Mouse (Mus musculus) hindbrain, postnatal 0 days (tissue): ENCODE data around the gene Wwp2. TPM values are rescaled to one million over a fixed set of nuclear protein-coding genes. Genes with fewer than 3 reads are reported as not detected.

Experiments
- ATAC-seq: fragments of 200-750 bp; cut with Nextera tagmentation; 2 replicates; pipeline ENCODE4 v1.8.0; 2017; ENCODE audit warnings: mild to moderate bottlenecking, moderate TSS enrichment, moderate library complexity
- DNase-seq: peaks from one replicate; pipeline ENCODE4 v3.0.0-alpha.2; 2015; ENCODE audit warnings: low spot score
- H3K27ac ChIP-seq: fragments of 300-500 bp; sonication (generic); 2 replicates; pipeline ENCODE4 v1.5.1; 2014; ENCODE audit warnings: mild to moderate bottlenecking
- H3K27me3 ChIP-seq: fragments of 300-500 bp; sonication (generic); 2 replicates; pipeline ENCODE4 v1.6.1; 2014; ENCODE audit warnings: low read length, mixed read lengths; ENCODE audit not compliant: insufficient read depth
- H3K36me3 ChIP-seq: fragments of 300-500 bp; sonication (generic); 2 replicates; pipeline ENCODE4 v1.6.1; 2014; ENCODE audit warnings: low read length, mixed read lengths; ENCODE audit not compliant: insufficient read depth
- H3K4me1 ChIP-seq: fragments of 300-500 bp; sonication (generic); 2 replicates; pipeline ENCODE4 v1.6.1; 2014; ENCODE audit warnings: antibody characterized with exemption, low read length, mixed read lengths; ENCODE audit not compliant: insufficient read depth
- H3K4me2 ChIP-seq: fragments of 300-500 bp; sonication (generic); 2 replicates; pipeline ENCODE4 v1.6.1; 2014; ENCODE audit warnings: low read depth, mild to moderate bottlenecking, low read length, moderate library complexity, mixed read lengths
- H3K4me3 ChIP-seq: fragments of 300-500 bp; sonication (generic); 2 replicates; pipeline ENCODE4 v1.5.1; 2014; ENCODE audit warnings: low read length
- H3K9ac ChIP-seq: fragments of 300-500 bp; sonication (generic); replicated peaks from 2 replicates; pipeline ENCODE4 v1.6.1; 2014; ENCODE audit warnings: mild to moderate bottlenecking, low read length, moderate library complexity, mixed read lengths
- H3K9me3 ChIP-seq: fragments of 300-500 bp; sonication (generic); 2 replicates; pipeline ENCODE4 v1.6.1; 2016; ENCODE audit warnings: low read length, mixed read lengths
- CTCF ChIP-seq: IDR thresholded peaks from 2 replicates; pipeline ENCODE4 v1.5.1; 2016; ENCODE audit warnings: antibody characterized with exemption, control low read depth, low read depth
- WGBS: fragments of 180-500 bp; shearing (Covaris S2); extraction: QIAGEN DNeasy Blood & Tissue Kit; methylation state at CpG from one replicate; pipeline ENCODE4 v1.1.7; 2014; 5-methylcytosine and 5-hydroxymethylcytosine counted together
- polyA plus RNA-seq: library from polyadenylated mRNA; unstranded; fragments of >200 nt; fragmentation: Nextera tagmentation; extraction: Ambion mirVana; gene quantifications from 2 replicates; pipeline ENCODE4 v1.2.1, GENCODE M21; 2015
- total RNA-seq: library from RNA; depleted of rRNA; stranded (reverse); fragments of >200 nt; gene quantifications from 2 replicates; pipeline ENCODE4 v1.2.3, GENCODE M21; 2014

Wwp2 gene
- total and polyA plus RNA-seq, 2 experiments from 2014 or later = 33.0 to 41.9 TPM

GRCm38 (mm10) chr8:107544651-107545174 is 108.5 kb downstream of the Wwp2 start:
- Histone ChIP-seq H3K9ac (no peak overlapping the region), H3K4me1 (no peaks in the 10 kb centered on the region), H3K4me3 (no peak overlapping the region), H3K4me2 (no peak overlapping the region), H3K27me3 (no peaks in the 10 kb centered on the region), H3K9me3 (no peaks in the 10 kb centered on the region), H3K36me3 (0 out of 2 replicates have a peak, but pooled peaks cover 7% of the 10 kb centered on the region), H3K27ac (no peak overlapping the region)
- ATAC-seq = peak; percentile 38; the same call in 1 of the 2 replicates
- 62% methylated on average over 10 of the region's 10 CpGs for WGBS
- TF ChIP-seq CTCF = no peak
- DNase-seq = no peak

GRCm38 (mm10) chr8:107545621-107546152 is 109.5 kb downstream of the Wwp2 start:
- H3K27ac ChIP-seq = no peak overlapping the region
- no peak for ATAC-seq

GRCm38 (mm10) chr8:107546154-107546553 is 110.0 kb downstream of the Wwp2 start:
- Histone ChIP-seq H3K4me1 (no peaks in the 10 kb centered on the region), H3K9me3 (no peaks in the 10 kb centered on the region), H3K9ac (no peak overlapping the region), H3K4me3 (no peak overlapping the region), H3K27me3 (no peaks in the 10 kb centered on the region), H3K36me3 (0 out of 2 replicates have a peak, but pooled peaks cover under 1% of the 10 kb centered on the region), H3K27ac (no peak overlapping the region), H3K4me2 (no peak overlapping the region)
- ATAC-seq = no peak
- no peak for TF ChIP-seq CTCF
- 80% methylated on average over 4 of the region's 4 CpGs for WGBS
- DNase-seq = no peak

More at GRCm38 (mm10) chr8:107545621-107546152, 109.5 kb downstream of the Wwp2 start:
- no peak overlapping the region for H3K4me3 ChIP-seq
- 90% methylated on average over 11 of the region's 11 CpGs for WGBS
- H3K36me3 ChIP-seq = 0 out of 2 replicates have a peak, but pooled peaks cover 5% of the 10 kb centered on the region
- no peaks in the 10 kb centered on the region for H3K27me3 ChIP-seq
- H3K4me1 ChIP-seq = no peaks in the 10 kb centered on the region
- TF ChIP-seq CTCF = no peak
- no peaks in the 10 kb centered on the region for H3K9me3 ChIP-seq
- no peak overlapping the region for H3K4me2 ChIP-seq
- H3K9ac ChIP-seq = no peak overlapping the region
- no peak for DNase-seq

- no peak for TF ChIP-seq CTCF
- H3K4me3 ChIP-seq = no peak overlapping the region
- no peak overlapping the region for H3K9ac ChIP-seq
- H3K4me2 ChIP-seq = no peak overlapping the region
- DNase-seq = no peak
- no peaks in the 10 kb centered on the region for H3K36me3 ChIP-seq
- no peaks in the 10 kb centered on the region for H3K27me3 ChIP-seq
- no peak overlapping the region for H3K27ac ChIP-seq
- no peaks in the 10 kb centered on the region for H3K9me3 ChIP-seq
- H3K4me1 ChIP-seq = no peaks in the 10 kb centered on the region
- 89% methylated on average over 8 of the region's 8 CpGs for WGBS
- ATAC-seq = no peak
Measured at GRCm38 (mm10) chr8:107546817-107547216, 110.7 kb downstream of the Wwp2 start.

GRCm38 (mm10) chr8:107552234-107552633 is 116.1 kb downstream of the Wwp2 start:
- Histone ChIP-seq H3K27me3 (no peaks in the 10 kb centered on the region), H3K9ac (no peak overlapping the region), H3K36me3 (no peaks in the 10 kb centered on the region), H3K9me3 (no peaks in the 10 kb centered on the region), H3K27ac (no peak overlapping the region), H3K4me1 (no peaks in the 10 kb centered on the region), H3K4me3 (no peak overlapping the region), H3K4me2 (no peak overlapping the region)
- TF ChIP-seq CTCF = no peak
- ATAC-seq (no peak), DNase-seq (peak; percentile 17)
- 26% methylated on average over 6 of the region's 6 CpGs for WGBS

GRCm38 (mm10) chr8:107555231-107555630 is 119.1 kb downstream of the Wwp2 start:
- WGBS = 95% methylated on average over 10 of the region's 10 CpGs
- Histone ChIP-seq H3K4me3 (no peak overlapping the region), H3K27ac (no peak overlapping the region), H3K36me3 (no peaks in the 10 kb centered on the region), H3K27me3 (no peaks in the 10 kb centered on the region), H3K9me3 (no peaks in the 10 kb centered on the region), H3K4me1 (no peaks in the 10 kb centered on the region), H3K9ac (no peak overlapping the region), H3K4me2 (no peak overlapping the region)
- ATAC-seq (no peak), DNase-seq (no peak)
- TF ChIP-seq CTCF = no peak

- Histone ChIP-seq H3K4me2 (no peak overlapping the region), H3K27ac (peak overlapping the region; percentile 34; the same call in 1 of the 2 replicates), H3K4me1 (no peaks in the 10 kb centered on the region), H3K27me3 (no peaks in the 10 kb centered on the region), H3K36me3 (no peaks in the 10 kb centered on the region), H3K4me3 (no peak overlapping the region), H3K9me3 (no peaks in the 10 kb centered on the region), H3K9ac (no peak overlapping the region)
- 24% methylated on average over 11 of the region's 12 CpGs for WGBS
- TF ChIP-seq CTCF = no peak
- peak; percentile 66 for DNase-seq
- ATAC-seq = peak; percentile 81
Measured at GRCm38 (mm10) chr8:107556511-107556936, 120.4 kb downstream of the Wwp2 start.
